Mouse (Mus musculus) stomach, embryonic 14.5 days (tissue): ENCODE results near the gene Tradd. TPM values are rescaled to one million over a fixed set of nuclear protein-coding genes. Genes with fewer than 3 reads are reported as not detected.
A peak's percentile ranks its signal among the peaks of the same experiment; 100 is the strongest.

Experiments
- ATAC-seq: fragments of 200-750 bp; cut with Nextera tagmentation; 2 replicates; pipeline ENCODE4 v1.8.0; 2017; ENCODE audit warnings: low read depth, moderate TSS enrichment; ENCODE audit not compliant: insufficient number of reproducible peaks, insufficient read depth, low FRiP score
- H3K27ac ChIP-seq: fragments of 300-500 bp; sonication (generic); 2 replicates; pipeline ENCODE4 v1.5.1; 2014; ENCODE audit warnings: mild to moderate bottlenecking, low read length, moderate library complexity, mixed read lengths
- H3K27me3 ChIP-seq: fragments of 300-500 bp; sonication (generic); 2 replicates; pipeline ENCODE4 v1.6.1; 2014; ENCODE audit warnings: low read length, control low read depth, mixed read lengths; ENCODE audit not compliant: control insufficient read depth, insufficient read depth
- H3K36me3 ChIP-seq: fragments of 300-500 bp; sonication (generic); 2 replicates; pipeline ENCODE4 v1.6.1; 2014; ENCODE audit warnings: mild to moderate bottlenecking, control low read depth, low read length, moderate library complexity, mixed read lengths; ENCODE audit not compliant: control insufficient read depth, insufficient read depth
- H3K4me1 ChIP-seq: fragments of 300-500 bp; sonication (generic); 2 replicates; pipeline ENCODE4 v1.6.1; 2014; ENCODE audit warnings: low read length, control low read depth, mixed read lengths; ENCODE audit not compliant: control insufficient read depth, insufficient read depth
- H3K4me2 ChIP-seq: fragments of 300-500 bp; sonication (generic); replicated peaks from 2 replicates; pipeline ENCODE4 v1.6.1; 2014; ENCODE audit warnings: low read depth, low read length, control low read depth
- H3K4me3 ChIP-seq: fragments of 300-500 bp; sonication (generic); 2 replicates; pipeline ENCODE4 v1.5.1; 2014; ENCODE audit warnings: low read depth, low read length, control low read depth
- H3K9ac ChIP-seq: fragments of 300-500 bp; sonication (generic); replicated peaks from 2 replicates; pipeline ENCODE4 v1.6.1; 2014; ENCODE audit warnings: low read depth, mild to moderate bottlenecking, control low read depth, low read length, moderate library complexity, mixed read lengths
- H3K9me3 ChIP-seq: fragments of 300-500 bp; sonication (generic); 2 replicates; pipeline ENCODE4 v1.6.1; 2016; ENCODE audit warnings: low read depth, low read length, control low read depth; ENCODE audit not compliant: control insufficient read depth
- WGBS: fragments of 180-500 bp; shearing (Covaris S2); extraction: QIAGEN DNeasy Blood & Tissue Kit; methylation state at CpG from one replicate; pipeline ENCODE4 v1.1.7; 2014; 5-methylcytosine and 5-hydroxymethylcytosine counted together
- polyA plus RNA-seq: library from polyadenylated mRNA; unstranded; fragments of >200 nt; fragmentation: Nextera tagmentation; extraction: Ambion mirVana; gene quantifications from 2 replicates; pipeline ENCODE4 v1.2.1, GENCODE M21; 2014

Gene Tradd
- polyA plus RNA-seq = 21.7 and 22.0 TPM in 2 replicates

GRCm38 (mm10) chr8:105264024-105264982, at the start of gene Tradd, which contains the start of gene Fbxl8:
Gene Tradd, minus strand, starts transcription at chr8:105264609.
Gene Fbxl8, plus strand, starts transcription at chr8:105264648.
- 1% methylated on average over 54 of the region's 54 CpGs for WGBS
- peak within 1 kb of the TSS; percentile 76 for H3K4me2 ChIP-seq
- no peaks in the 10 kb centered on the region for H3K9me3 ChIP-seq
- peaks cover 19% of the 10 kb centered on the region for H3K4me1 ChIP-seq
- H3K36me3 ChIP-seq = no peaks in the 10 kb centered on the region
- peak; percentile 83 for ATAC-seq
- peaks cover 33% of the 10 kb centered on the region for H3K27me3 ChIP-seq
- peak within 1 kb of the TSS; percentile 71 for H3K4me3 ChIP-seq
- H3K9ac ChIP-seq = peak within 1 kb of the TSS; percentile 41
- H3K27ac ChIP-seq = no peak within 1 kb of the TSS

DNA sequence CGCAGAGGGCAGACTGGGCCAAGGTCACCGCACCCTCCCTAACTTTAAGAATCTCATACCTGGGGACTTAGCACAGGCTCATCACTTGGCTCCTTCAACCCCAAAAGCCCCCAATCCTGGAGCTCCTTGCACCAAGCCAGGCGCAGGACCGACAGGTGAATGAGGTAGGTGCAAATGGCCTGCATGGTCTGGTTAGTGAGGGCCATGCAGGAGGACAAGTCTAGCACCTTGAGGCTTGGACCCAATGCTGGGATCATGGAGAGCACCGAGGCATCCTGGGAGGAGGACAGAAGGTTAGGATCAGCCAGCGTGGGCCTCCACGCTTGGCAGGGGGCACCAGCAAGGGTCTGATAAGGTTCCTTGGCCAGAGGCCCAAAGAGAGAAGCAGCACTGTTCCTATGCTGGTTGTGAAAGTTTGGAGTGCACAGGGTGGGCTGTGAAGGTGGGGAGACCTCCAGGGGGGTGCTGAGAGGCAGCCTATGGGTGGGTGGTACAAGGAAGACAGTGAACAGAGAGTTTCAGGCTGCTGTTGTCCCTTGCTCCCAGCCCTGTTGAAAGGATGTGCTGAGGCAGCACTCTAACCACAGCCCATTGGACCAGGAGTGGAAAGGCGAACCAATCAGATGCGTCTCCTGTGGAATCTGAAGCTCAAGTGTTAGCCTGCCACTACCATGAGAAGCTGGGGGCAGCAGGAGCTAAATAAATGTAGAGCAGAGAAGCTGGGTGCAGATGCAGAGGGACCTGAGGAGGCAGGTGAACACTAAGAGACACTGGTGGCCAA, 49.4 kb upstream of the Tradd start:
- no peak overlapping the region for H3K27ac ChIP-seq
- peaks cover 24% of the 10 kb centered on the region for H3K36me3 ChIP-seq
- 79% methylated on average over 9 of the region's 9 CpGs for WGBS

DNA sequence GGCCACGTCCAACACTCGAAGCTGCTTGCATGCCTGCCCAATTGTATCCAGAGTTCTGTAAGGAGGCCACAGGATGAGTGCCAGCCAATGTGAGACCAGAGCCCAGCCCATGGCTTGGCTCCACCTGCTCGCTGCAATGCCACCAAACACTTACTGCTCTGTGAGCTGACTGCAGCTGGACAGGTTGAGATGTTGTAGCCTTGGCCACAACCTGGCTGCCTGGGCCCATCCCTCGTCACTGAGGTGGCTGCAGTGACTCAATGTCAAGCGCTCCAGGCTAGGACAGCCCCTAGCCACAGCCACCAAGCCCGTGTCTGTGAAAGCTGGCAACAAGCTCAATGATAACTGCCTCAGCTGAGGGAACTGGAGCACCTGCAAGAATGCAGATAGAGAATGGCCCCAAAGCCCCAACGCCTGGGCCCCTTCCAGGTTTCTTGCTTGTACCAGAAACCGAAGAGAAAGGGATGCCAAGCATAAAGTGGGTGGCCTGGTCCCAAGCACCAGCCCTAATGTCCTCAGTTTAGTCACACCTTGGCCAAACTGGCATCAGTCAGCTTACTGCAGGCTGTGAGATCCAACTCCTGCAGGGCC, 48.6 kb upstream of the Tradd start:
- H3K36me3 ChIP-seq = peaks cover 27% of the 10 kb centered on the region

More for the DNA sequence above, 49.4 kb upstream of the Tradd start:
- H3K4me2 ChIP-seq = no peak overlapping the region
- ATAC-seq = no peak
- H3K9ac ChIP-seq = no peak overlapping the region
- no peaks in the 10 kb centered on the region for H3K27me3 ChIP-seq
- H3K4me1 ChIP-seq = no peaks in the 10 kb centered on the region
- no peaks in the 10 kb centered on the region for H3K9me3 ChIP-seq
- no peak overlapping the region for H3K4me3 ChIP-seq

DNA sequence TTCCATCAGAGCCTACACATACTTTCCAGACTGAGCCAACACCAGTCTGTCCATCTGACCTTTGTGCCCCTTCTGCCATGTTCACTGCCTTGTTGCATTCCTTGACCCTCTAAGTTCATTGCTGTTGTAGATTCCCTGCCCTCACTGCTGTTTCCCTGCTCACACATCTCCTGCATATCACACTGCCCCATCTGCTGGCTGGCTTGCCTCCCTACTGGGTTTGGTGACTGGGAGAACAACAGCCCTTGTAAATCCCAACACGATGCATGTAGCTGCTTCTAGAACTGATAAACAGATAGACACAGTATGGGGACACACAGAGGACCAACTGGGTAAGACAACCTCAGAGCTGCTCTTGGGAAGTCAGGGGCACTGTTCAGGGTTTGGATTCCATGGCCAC, 47.3 kb upstream of the Tradd start:
- Histone ChIP-seq H3K9me3 (no peaks in the 10 kb centered on the region), H3K36me3 (peaks cover 40% of the 10 kb centered on the region), H3K4me2 (no peak overlapping the region), H3K9ac (no peak overlapping the region), H3K27ac (no peak overlapping the region), H3K27me3 (no peaks in the 10 kb centered on the region), H3K4me1 (no peaks in the 10 kb centered on the region), H3K4me3 (no peak overlapping the region)
- ATAC-seq = no peak
- 91% methylated on average over 1 of the region's 1 CpGs for WGBS

More for the DNA sequence above, 48.6 kb upstream of the Tradd start:
- no peak overlapping the region for H3K4me3 ChIP-seq
- H3K27ac ChIP-seq = no peak overlapping the region
- no peak overlapping the region for H3K9ac ChIP-seq
- no peaks in the 10 kb centered on the region for H3K4me1 ChIP-seq
- H3K27me3 ChIP-seq = no peaks in the 10 kb centered on the region
- WGBS = 88% methylated on average over 8 of the region's 8 CpGs
- ATAC-seq = no peak
- no peak overlapping the region for H3K4me2 ChIP-seq
- H3K9me3 ChIP-seq = no peaks in the 10 kb centered on the region

DNA sequence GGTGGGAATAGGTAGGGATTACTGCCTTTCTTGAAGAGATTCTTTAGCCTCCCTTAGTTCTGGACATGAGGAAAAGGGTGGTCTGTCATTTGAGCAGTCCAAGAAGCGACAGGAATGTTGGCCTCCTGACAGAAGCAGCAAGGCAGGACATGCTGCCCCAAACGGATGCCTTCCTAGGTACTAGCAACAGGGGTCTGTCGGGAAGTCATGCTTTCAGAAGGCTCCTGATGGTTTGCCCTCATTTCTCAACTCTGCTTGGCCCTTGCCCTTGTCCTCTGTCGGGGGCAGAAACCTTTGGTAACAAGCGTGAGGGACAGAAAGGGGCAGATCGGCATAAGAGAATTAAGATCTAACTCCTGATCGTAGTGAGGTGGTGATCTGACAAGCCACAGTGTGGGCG, 45.7 kb upstream of the Tradd start:
- no peak for ATAC-seq
- no peak overlapping the region for H3K4me3 ChIP-seq
- peaks cover 39% of the 10 kb centered on the region for H3K36me3 ChIP-seq
- H3K9me3 ChIP-seq = no peaks in the 10 kb centered on the region
- H3K4me1 ChIP-seq = peaks cover 13% of the 10 kb centered on the region
- no peak overlapping the region for H3K27ac ChIP-seq
- 80% methylated on average over 8 of the region's 8 CpGs for WGBS
- H3K9ac ChIP-seq = no peak overlapping the region
- H3K27me3 ChIP-seq = no peaks in the 10 kb centered on the region
- H3K4me2 ChIP-seq = no peak overlapping the region

- no peak overlapping the region for H3K4me2 ChIP-seq
- ATAC-seq = no peak
These were observed 44.9 kb upstream of the Tradd start for GRCm38 (mm10) chr8:105309142-105309847.

DNA sequence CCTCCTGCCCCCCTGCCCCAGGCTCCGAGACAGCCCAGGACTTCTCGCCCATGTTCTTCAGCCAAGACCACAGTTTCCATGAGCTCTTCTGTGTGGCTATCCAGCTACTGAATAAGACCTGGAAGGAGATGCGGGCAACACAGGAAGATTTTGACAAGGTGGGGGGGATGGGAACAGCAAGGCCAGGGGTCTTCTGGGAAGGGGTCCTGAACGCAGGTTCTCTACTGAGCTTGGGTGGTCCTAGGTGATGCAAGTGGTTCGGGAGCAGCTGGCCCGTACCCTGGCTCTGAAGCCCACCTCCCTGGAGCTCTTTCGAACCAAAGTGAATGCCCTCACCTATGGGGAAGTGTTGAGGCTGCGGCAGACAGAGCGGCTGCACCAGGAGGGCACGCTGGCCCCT, 44.0 kb upstream of the Tradd start:
- H3K27me3 ChIP-seq = no peaks in the 10 kb centered on the region
- no peak overlapping the region for H3K4me3 ChIP-seq
- WGBS = 91% methylated on average over 10 of the region's 10 CpGs
- no peak overlapping the region for H3K4me2 ChIP-seq
- peaks cover 43% of the 10 kb centered on the region for H3K36me3 ChIP-seq
- no peak overlapping the region for H3K27ac ChIP-seq
- ATAC-seq = no peak
- H3K4me1 ChIP-seq = peaks cover 26% of the 10 kb centered on the region
- H3K9ac ChIP-seq = no peak overlapping the region
- H3K9me3 ChIP-seq = no peaks in the 10 kb centered on the region

More at GRCm38 (mm10) chr8:105309142-105309847, 44.9 kb upstream of the Tradd start:
- H3K27ac ChIP-seq = no peak overlapping the region
- no peaks in the 10 kb centered on the region for H3K27me3 ChIP-seq
- H3K9me3 ChIP-seq = no peaks in the 10 kb centered on the region
- H3K4me1 ChIP-seq = peaks cover 20% of the 10 kb centered on the region
- no peak overlapping the region for H3K4me3 ChIP-seq
- 84% methylated on average over 15 of the region's 15 CpGs for WGBS
- no peak overlapping the region for H3K9ac ChIP-seq
- H3K36me3 ChIP-seq = peaks cover 37% of the 10 kb centered on the region
